Mouse (Mus musculus): ENCODE results near the gene Itgb1bp1. TPM values are rescaled to one million over a fixed set of nuclear protein-coding genes. Genes with fewer than 3 reads are reported as not detected.

The Itgb1bp1 gene
- 42.1 TPM for total RNA-seq (2023)

GRCm38 (mm10) chr12:21286243-21286622 is at the start of gene Itgb1bp1:
Itgb1bp1 (minus strand) TSS chr12:21286284.

GRCm38 (mm10) chr12:21315923-21316868 is 30.1 kb upstream of the Itgb1bp1 start, which contains the start of gene Iah1:
Iah1 (plus strand) TSS chr12:21316389.

DNA sequence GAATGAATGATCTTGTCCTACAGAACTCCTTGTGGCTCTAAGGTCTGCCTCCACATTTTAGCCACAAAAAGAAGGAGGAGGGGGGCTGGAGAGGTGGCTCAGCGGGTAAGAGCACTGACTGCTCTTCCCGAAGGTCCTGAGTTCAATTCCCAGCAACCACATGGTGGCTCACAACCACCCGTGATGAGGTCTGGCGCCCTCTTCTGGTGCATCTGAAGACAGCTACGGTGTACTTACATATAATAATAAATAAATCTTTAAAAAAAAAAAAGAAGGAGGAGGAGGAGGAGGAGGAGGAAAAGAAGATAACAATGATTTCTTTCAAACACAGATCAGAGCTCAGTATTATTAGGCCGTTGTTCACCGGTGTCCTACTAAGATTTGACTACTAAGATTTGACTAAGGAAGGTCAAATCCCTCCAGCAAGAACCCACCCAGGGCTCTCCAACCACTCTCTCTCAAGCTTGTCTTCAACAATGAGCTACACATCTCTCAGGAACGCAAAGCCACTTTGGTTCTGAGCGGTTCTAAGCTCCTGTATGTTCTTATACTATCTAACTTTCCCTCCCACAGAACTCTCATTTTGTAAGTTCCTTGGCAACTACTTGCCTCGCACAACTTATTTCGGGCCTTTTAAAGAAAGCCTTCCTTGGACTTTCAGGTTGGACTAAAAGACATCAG is 1.2 kb downstream of the Itgb1bp1 start, which contains the start of gene Cpsf3:
TSS of gene Cpsf3 (plus strand) at position 631 of the 681 bp plus-strand sequence.

Other genes with a start within 250 kb of the Itgb1bp1 start
- gene Cpsf3, start 893 bp downstream of the Itgb1bp1 start, total RNA-seq (2023) = 84.5 TPM
- 23.0 TPM for gene Iah1, start 30.1 kb upstream of the Itgb1bp1 start, total RNA-seq (2023)
- gene Adam17, start 87.3 kb upstream of the Itgb1bp1 start, total RNA-seq (2023) = 59.5 TPM
- gene Ywhaq, start 131.4 kb upstream of the Itgb1bp1 start, total RNA-seq (2023) = 172 TPM